Mouse (Mus musculus): ENCODE results near the gene Rab11fip2. TPM values are rescaled to one million over a fixed set of nuclear protein-coding genes. Genes with fewer than 3 reads are reported as not detected.

The Rab11fip2 gene
- polyA plus RNA-seq, 1 experiment from 2014 or later: 23.0 TPM

DNA sequence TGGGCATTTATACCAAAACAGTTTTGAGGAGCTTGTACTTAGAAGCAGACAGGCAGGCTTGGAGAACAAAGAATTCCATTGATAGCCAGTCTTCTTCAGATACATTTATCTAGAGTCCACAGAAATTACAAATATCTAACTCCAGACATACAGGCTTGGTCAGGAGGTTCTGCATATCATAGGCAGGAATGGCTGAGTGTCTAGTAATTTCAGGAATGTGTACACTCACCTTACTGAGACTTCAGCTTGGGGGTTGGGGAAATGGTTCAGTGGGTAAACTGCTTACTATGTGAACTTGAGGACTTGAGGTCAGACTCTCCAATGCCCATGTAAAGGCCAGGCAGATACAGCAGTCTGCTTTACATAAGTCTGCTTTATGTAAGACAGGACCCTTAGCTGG lies 81.0 kb downstream of the Rab11fip2 start:
- ATAC-seq: peak; percentile 62
- ChIA-PET CTCF (interaction anchor here (1.0 kb wide), 1 partner anchor 9 kb away, joined by 3 read pairs; no protein-coding TSS in a partner anchor), POLR2A (no interaction called here)
- no peak for TF ChIP-seq CTCF (IDR thresholded peaks at IDR 0.05)
- DNase-seq (ENCODE audit: low read depth, low spot score): no peak
- in situ Hi-C loops (cut with MboI; ENCODE audit: low pct_unique_long_range_greater_than_20kb): no loop called here
- H3K27me3 ChIP-seq: no peaks in the 10 kb centered on the region

DNA sequence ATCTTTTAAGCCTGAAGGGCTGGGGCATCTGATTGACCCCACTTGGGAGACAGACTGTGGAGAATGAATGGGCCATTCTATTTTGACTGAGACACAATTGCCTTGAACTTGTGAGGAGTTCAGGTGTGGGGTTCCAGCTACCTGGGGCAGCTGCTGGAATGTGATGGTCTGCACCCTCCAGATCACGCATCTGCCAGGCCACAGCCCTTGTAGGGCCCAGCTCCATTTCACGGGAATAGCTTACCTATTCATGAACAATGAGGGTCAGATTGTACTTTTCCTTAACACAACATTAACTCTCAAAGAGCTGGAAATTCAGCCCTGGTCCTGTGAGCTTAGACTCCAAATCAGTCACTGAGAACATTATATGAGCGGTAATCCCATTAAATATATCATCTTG lies 82.7 kb downstream of the Rab11fip2 start:
- POLR2A ChIA-PET: no interaction called here
- no peak for TF ChIP-seq CTCF (IDR thresholded peaks at IDR 0.05)
- H3K27me3 ChIP-seq: no peaks in the 10 kb centered on the region
- ATAC-seq: no peak
- no peak for DNase-seq (ENCODE audit: low read depth, low spot score)
- in situ Hi-C loops (cut with MboI; ENCODE audit: low pct_unique_long_range_greater_than_20kb): no loop called here
- CTCF ChIA-PET: interaction anchor here (0.6 to 0.9 kb wide), 2 partner anchors 12 to 283 kb away, joined by 3 read pairs; no protein-coding TSS in a partner anchor

DNA sequence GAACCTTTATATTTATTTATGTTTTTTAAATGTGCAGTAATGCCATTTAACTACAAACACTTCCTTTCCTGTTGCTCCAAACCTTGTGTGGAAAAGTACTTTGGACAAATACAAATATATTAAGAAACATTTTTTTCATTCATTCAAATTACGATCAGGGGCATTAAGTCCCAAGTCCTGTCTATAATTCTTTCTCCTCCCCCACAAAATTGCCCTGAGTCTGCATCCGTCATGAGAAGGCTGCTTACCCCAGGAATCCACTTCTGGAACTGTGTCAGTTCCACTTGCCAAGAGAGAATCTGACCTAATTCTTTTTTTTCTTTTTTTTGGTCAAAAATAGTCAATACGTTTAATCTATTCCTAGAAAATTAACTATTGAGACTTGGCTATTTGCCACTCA lies 90.4 kb downstream of the Rab11fip2 start:
- DNase-seq (ENCODE audit: low read depth, low spot score): no peak
- no peak for TF ChIP-seq CTCF (IDR thresholded peaks at IDR 0.05)
- in situ Hi-C loops (cut with MboI; ENCODE audit: low pct_unique_long_range_greater_than_20kb): no loop called here
- no peak for ATAC-seq
- H3K27me3 ChIP-seq: no peaks in the 10 kb centered on the region
- ChIA-PET POLR2A (interaction anchor here (0.6 kb wide), 1 partner anchor 396 kb away, joined by 4 read pairs; no protein-coding TSS in a partner anchor), CTCF (interaction anchor here (0.9 kb wide), 1 partner anchor 70 kb away, joined by 3 read pairs; no protein-coding TSS in a partner anchor)

All from Patski (cell line).